Mouse (Mus musculus): ENCODE data around the gene Bckdhb. TPM values are rescaled to one million over a fixed set of nuclear protein-coding genes. Genes with fewer than 3 reads are reported as not detected.
"Not testable (repeated sequence)": the region's sequence is repeated elsewhere in the genome, so short reads cannot be mapped to it uniquely, and the experiment has no call there.

Bckdhb gene
- total RNA-seq, 2 experiments from 2014 or later = 27.3 to 53.4 TPM

GRCm38 (mm10) chr9:83962098-83963086, 37.4 kb downstream of the Bckdhb start:
- peak; percentile 27 to 34 for DNase-seq
- intact Hi-C loops (cut with DNase I) = no loop called here

DNA sequence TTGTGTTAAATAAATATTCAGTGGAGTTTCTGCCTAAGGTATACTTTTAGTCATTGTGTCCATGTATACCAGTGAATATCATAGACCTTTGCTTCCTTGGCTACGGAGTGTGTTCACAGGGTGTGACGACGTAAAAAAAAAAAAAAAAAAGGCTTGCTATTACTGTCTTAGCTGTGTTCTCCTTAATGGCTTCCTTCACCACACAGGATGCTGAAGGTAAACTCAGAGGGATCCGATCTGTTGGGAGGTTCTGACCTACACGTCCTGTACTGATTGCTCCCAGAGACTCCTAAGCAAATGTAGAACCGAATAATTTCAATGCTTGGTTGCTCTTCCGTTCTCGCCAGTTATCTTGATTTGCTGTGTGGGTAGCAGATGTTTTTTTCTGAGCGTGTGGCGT, 38.4 kb downstream of the Bckdhb start:
- DNase-seq = no peak
- intact Hi-C loops (cut with DNase I) = no loop called here

- DNase-seq = no peak
- intact Hi-C loops (cut with DNase I) = no loop called here
These were observed 39.4 kb downstream of the Bckdhb start for GRCm38 (mm10) chr9:83964376-83964775.

- intact Hi-C loops (cut with DNase I) = no loop called here
- no peak for DNase-seq
These were observed 42.6 kb downstream of the Bckdhb start for GRCm38 (mm10) chr9:83967439-83968050.

- intact Hi-C loops (cut with DNase I) = no loop called here
- DNase-seq = no peak
These were observed 44.4 kb downstream of the Bckdhb start for GRCm38 (mm10) chr9:83969326-83969725.

DNA sequence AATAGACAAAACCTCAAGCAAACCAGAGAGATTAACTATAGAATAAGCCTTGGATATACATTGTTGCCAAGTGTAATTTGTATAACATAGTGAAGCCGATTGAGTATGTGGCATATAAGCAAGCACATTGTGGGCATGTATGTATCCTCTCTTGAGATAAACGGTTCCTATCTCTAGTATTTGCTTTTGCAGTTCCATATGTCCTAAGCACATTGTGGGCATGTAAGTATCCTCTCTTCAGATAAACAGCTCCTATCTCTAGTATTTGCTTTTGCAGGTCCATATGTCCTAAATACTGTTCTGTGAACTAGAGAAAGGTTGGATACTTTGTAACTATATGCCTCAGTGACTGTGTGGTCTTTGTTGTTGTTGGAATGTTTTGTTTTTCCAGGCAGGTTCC, 48.5 kb downstream of the Bckdhb start:
- DNase-seq = no peak
- intact Hi-C loops (cut with DNase I) = no loop called here

GRCm38 (mm10) chr9:83975811-83976210, 50.9 kb downstream of the Bckdhb start:
- DNase-seq = no peak
- intact Hi-C loops (cut with DNase I) = no loop called here

- intact Hi-C loops (cut with DNase I) = no loop called here
These were observed 56.3 kb downstream of the Bckdhb start for GRCm38 (mm10) chr9:83981234-83981633.

GRCm38 (mm10) chr9:84008961-84009360, 84.0 kb downstream of the Bckdhb start:
- DNase-seq = no peak
- intact Hi-C loops (cut with DNase I) = no loop called here

More at GRCm38 (mm10) chr9:83981234-83981633, 56.3 kb downstream of the Bckdhb start:
- no peak for DNase-seq

- DNase-seq = no peak
- intact Hi-C loops (cut with DNase I) = no loop called here
These were observed 86.2 kb downstream of the Bckdhb start for GRCm38 (mm10) chr9:84011146-84011545.

DNA sequence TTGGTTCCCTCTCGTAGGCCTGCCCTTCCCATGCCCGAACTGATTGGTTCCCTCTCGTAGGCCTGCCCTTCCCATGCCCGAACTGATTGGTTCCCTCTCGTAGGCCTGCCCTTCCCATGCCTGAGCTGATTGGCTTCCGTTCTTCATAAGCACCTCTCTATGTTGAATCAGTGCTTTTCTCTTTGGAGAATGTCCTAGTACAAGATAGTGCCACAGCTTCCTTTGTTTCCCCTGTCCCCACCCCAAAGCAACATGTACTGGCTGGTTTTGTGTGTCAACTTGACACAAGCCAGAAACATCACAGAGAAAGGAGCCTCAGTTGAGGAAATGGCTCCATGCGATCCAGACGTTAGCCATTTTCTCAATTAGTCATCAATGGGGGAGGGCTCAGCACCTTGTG, 93.2 kb downstream of the Bckdhb start:
- intact Hi-C loops (cut with DNase I); DNase-seq: not testable (repeated sequence)

- DNase-seq = no peak
- intact Hi-C loops (cut with DNase I) = no loop called here
These were observed 94.7 kb downstream of the Bckdhb start for GRCm38 (mm10) chr9:84019627-84020026.

GRCm38 (mm10) chr9:84021189-84021588, 96.2 kb downstream of the Bckdhb start:
- intact Hi-C loops (cut with DNase I) = no loop called here
- DNase-seq = no peak

- no peak for DNase-seq
- intact Hi-C loops (cut with DNase I) = no loop called here
These were observed 103.2 kb downstream of the Bckdhb start for GRCm38 (mm10) chr9:84028120-84028519.

DNA sequence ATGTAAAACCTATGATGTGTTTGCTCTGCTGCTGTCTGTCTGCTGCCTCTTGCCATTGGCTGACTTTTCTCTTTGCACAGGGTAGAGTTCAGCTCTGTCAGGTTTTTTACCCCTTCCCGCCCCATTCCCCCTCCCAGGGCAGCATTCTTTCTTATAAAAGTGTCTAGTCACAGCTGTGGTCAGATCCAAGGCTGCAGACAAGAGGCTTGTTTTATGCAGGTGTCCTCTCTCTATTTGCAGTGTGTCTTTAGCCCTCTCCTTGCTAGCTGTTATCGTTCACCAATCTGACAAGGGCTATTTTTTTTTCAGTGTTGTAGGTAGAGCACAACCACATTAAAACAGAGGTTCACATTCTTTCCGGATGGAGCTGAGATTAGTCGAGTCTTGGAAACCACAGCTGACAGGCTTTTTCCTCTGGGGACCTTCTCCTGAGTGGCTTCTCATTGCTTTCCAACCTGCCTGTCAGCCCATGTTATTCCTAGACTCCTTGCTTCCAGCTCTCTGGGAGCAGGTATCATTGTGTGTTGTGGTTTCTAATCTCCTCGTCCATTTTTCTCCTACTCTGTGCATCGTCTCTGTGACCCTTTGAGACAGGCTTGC, 105.8 kb downstream of the Bckdhb start:
- no peak for DNase-seq
- intact Hi-C loops (cut with DNase I) = no loop called here

DNA sequence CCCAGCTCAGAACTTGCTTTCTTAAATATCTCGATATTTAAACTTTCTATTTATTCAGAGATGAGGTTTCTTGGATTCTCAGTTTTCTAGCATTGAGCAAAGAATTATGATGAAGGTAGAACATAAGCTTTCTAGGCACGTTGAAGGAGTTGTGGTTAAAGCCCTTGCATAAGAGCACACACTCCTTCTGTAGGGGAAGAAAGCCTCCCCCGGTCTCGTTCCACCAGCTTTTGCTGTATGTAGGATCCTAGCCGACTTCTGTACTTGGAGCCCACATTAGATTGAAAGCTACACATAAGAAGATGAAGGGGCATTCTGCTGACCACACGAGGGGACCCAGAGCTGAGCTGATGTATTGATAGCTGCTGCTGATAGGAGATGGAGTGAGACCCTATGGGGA, 106.5 kb downstream of the Bckdhb start:
- intact Hi-C loops (cut with DNase I) = no loop called here
- DNase-seq = no peak

DNA sequence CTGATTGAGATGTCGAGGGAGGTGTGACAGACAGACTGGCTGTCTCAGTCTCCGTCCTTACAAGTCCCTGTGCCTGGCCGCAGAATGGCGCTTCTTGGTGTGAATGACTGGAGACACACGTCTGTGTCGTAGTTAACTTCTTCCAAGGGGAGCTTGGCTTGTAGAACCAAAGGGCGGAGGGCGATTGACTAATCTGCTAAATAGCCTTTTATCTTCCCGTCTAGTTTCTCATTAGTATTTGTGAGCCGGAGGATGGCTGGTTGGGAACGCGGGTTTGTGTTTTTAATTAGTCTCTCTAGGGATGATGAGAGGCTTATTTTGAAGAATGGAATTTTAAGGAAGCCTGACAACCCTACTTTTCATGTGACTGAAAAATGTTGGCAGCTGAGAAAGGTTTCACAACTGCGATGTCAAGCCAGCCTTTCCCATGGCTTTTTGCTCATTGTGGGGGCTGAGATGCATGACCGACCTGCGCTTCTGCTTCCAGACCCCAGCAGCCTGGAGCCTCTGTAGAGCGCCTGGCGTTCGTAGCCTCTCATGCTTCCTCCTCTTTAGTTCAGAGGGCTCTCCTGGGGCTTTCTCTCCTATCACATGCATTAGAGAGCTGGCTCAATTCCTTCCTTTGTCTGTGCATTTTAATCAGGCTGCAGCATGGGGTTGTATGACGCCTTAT, 107.9 kb downstream of the Bckdhb start:
- intact Hi-C loops (cut with DNase I) = no loop called here
- peak in 1 of 2 experiments; percentile 17 for DNase-seq

DNA sequence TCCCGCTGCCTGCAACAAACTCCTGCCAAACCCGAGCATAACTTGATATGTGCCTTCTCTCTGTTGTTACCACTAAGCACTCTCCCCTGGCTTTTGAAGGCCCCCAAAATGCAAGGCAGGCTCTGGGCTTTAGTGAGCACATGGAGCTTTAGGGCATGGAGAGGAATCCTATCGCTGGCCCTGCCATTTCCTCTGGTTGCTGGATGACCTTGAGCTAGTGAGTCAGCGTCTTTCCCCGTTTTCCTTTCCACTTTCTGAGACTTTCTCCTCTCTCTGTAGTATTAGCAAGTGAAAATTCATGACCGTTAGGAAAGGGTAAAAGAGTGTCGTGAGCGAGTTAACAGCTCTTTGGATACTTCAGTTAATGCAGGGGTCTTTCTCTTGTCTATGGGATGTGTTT, 111.1 kb downstream of the Bckdhb start:
- intact Hi-C loops (cut with DNase I) = no loop called here
- DNase-seq = no peak

DNA sequence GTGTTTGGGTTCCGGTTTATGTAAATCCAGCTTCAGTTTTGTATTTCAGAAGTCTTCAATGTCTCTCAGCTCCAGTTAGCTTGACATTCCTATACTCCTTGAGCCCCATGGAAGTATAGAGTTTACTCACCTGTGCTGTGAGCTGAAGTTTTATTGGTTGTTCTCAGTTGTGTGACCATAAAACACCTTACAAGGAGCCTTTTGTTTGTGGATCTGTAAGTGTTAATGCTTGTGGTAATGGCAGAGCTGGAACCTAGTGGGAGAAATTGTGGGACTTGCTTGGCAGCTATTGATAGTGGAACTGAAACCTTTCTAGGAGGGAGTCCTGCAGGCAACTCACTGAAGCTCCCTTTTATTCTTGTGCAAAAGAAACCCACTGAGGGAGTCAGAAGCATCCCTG, 112.3 kb downstream of the Bckdhb start:
- no peak for DNase-seq
- intact Hi-C loops (cut with DNase I) = no loop called here

GRCm38 (mm10) chr9:84038946-84039345, 114.0 kb downstream of the Bckdhb start:
- intact Hi-C loops (cut with DNase I) = no loop called here
- no peak for DNase-seq

GRCm38 (mm10) chr9:84040376-84040775, 115.4 kb downstream of the Bckdhb start:
- DNase-seq = no peak
- intact Hi-C loops (cut with DNase I) = no loop called here
